ENCODE assay signal across 10 mouse cellular contexts in the genomic region with DNA sequence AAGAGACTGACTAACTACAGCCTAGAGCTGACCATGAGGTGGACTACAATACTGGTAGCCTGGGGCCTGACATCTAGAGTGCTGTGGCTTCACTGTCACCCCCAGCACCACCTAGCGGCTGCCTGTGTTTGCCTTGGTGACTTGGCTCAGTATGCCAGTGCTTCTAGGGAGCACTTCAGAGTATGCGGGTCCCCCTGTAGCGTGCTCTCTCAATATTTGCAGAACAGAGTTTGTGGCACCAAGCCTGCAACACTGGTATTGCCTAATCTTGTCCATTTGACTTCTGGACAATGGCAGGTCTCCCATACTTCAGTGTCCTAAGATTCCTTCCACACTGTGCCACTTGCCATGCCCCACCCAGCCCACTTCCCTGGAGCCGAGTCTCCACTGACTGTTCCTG.
A peak's percentile ranks its signal among the peaks of the same experiment; 100 is the strongest.
DNase-seq lines count a peak whose midpoint lies in the region; ATAC-seq and TF ChIP-seq lines count a peak whose summit lies in the region.
"Had no signal": no experiment of that assay in that cellular context is flagged by ENCODE, and none has a peak within 500 bp of the region (broad histone marks: within the 10 kb centered on the region; RNA-seq: fewer than 3 reads in every experiment).

No protein-coding gene starts in this region.

- no peak overlapping the region for H3K4me2 ChIP-seq in hindbrain, embryonic 15.5 days
- H3K4me2 ChIP-seq in kidney, embryonic 15.5 days, result no peak overlapping the region

- TF ChIP-seq CTCF in left cerebral cortex, adult 2 months (IDR thresholded peaks at IDR 0.05), result peak; percentile 45

- WGBS in hindbrain, embryonic 15.5 days, result 73% methylated on average over 4 of the region's 4 CpGs
- 78% methylated on average over 4 of the region's 4 CpGs for WGBS in kidney, embryonic 15.5 days

- H3K36me3 ChIP-seq in hindbrain, embryonic 15.5 days, result peaks cover 21% of the 10 kb centered on the region
- H3K36me3 ChIP-seq in kidney, embryonic 15.5 days, result no peaks in the 10 kb centered on the region

- intact Hi-C loops in left cerebral cortex, adult 2 months (cut with DNase I), result no loop called here

- H3K27ac ChIP-seq in left cerebral cortex, adult 2 months, result no peak overlapping the region
- 0 out of 2 replicates have a peak overlapping the region, but pooled peaks have one; percentile 19 for H3K27ac ChIP-seq in hindbrain, embryonic 15.5 days (replicated peaks)
- H3K27ac ChIP-seq in kidney, embryonic 15.5 days, result no peak overlapping the region

- H3K27me3 ChIP-seq in hindbrain, embryonic 15.5 days, result no peaks in the 10 kb centered on the region
- no peaks in the 10 kb centered on the region for H3K27me3 ChIP-seq in kidney, embryonic 15.5 days

- no peak overlapping the region for H3K9ac ChIP-seq in hindbrain, embryonic 15.5 days
- no peak overlapping the region for H3K9ac ChIP-seq in kidney, embryonic 15.5 days

- peaks cover 25% of the 10 kb centered on the region for H3K4me1 ChIP-seq in hindbrain, embryonic 15.5 days (replicated peaks)
- peaks cover 2% of the 10 kb centered on the region for H3K4me1 ChIP-seq in kidney, embryonic 15.5 days

- DNase-seq in cerebellum, postnatal 10 days, result peak; percentile 63 to 65
- no peak for DNase-seq in cerebellum, adult 11 months
- no peak for DNase-seq in left cerebral cortex, adult 2 months (ENCODE audit: extremely low spot score in 1 of 2, low spot score in 2 of 2)
- DNase-seq in left cerebral cortex, adult 9 months (ENCODE audit: low spot score in 2 of 2), result no peak
- peak; percentile 29 to 41 for DNase-seq in lung, postnatal 4 days
- no peak for DNase-seq in frontal cortex, postnatal 36 days (ENCODE audit: low spot score in 2 of 2)
- DNase-seq: cerebellum, adult 11-12 months; layer of hippocampus, adult 9-11 months had no signal

- H3K4me3 ChIP-seq in left cerebral cortex, adult 2 months, result no peak overlapping the region
- no peak overlapping the region for H3K4me3 ChIP-seq in hindbrain, embryonic 15.5 days
- no peak overlapping the region for H3K4me3 ChIP-seq in kidney, embryonic 15.5 days (replicated peaks)

- ATAC-seq in hindbrain, embryonic 15.5 days (ENCODE audit: low FRiP score, low read depth), result 0 out of 2 replicates have a peak, but pooled peaks have one; percentile 10
- no peak for ATAC-seq in kidney, embryonic 15.5 days (replicated peaks; ENCODE audit: low FRiP score)

- H3K9me3 ChIP-seq in hindbrain, embryonic 15.5 days, result no peaks in the 10 kb centered on the region
- H3K9me3 ChIP-seq in kidney, embryonic 15.5 days (replicated peaks), result no peaks in the 10 kb centered on the region

Comparison
In these comparisons a context has a peak if more than half of its experiments do, and no peak if none do; other contexts are left out.
1. DNase-seq: peak in cerebellum, postnatal 10 days (2 of 2) and lung, postnatal 4 days (2 of 2); none in cerebellum, adult 11 months (single experiment), left cerebral cortex, adult 2 months (0 of 2), left cerebral cortex, adult 9 months (0 of 2) and frontal cortex, postnatal 36 days (0 of 2).